Mouse (Mus musculus) layer of hippocampus, adult 9-11 months (tissue): ENCODE data around the gene Rims3.

Experiments
- DNase-seq: peaks from one replicate; pipeline ENCODE4 v3.0.0; 2022

Rims3 gene

GRCm38 (mm10) chr4:120855360-120856060 is 894 bp downstream of the Rims3 start:
- no peak for DNase-seq

- no peak for DNase-seq
Observed at GRCm38 (mm10) chr4:120856376-120856775, 1.8 kb downstream of the Rims3 start.

GRCm38 (mm10) chr4:120859865-120860264 is 5.2 kb downstream of the Rims3 start:
- DNase-seq = no peak

- no peak for DNase-seq
Observed at GRCm38 (mm10) chr4:120866211-120866610, 11.6 kb downstream of the Rims3 start.

GRCm38 (mm10) chr4:120868246-120868645 is 13.6 kb downstream of the Rims3 start:
- DNase-seq = no peak

GRCm38 (mm10) chr4:120868988-120869387 is 14.4 kb downstream of the Rims3 start:
- DNase-seq = no peak

GRCm38 (mm10) chr4:120870262-120870748 is 15.7 kb downstream of the Rims3 start:
- no peak for DNase-seq

GRCm38 (mm10) chr4:120875961-120876360 is 21.3 kb downstream of the Rims3 start:
- no peak for DNase-seq

GRCm38 (mm10) chr4:120878728-120879127 is 24.1 kb downstream of the Rims3 start:
- peak; percentile 34 for DNase-seq

- no peak for DNase-seq
Observed at GRCm38 (mm10) chr4:120879386-120879785, 24.8 kb downstream of the Rims3 start.

- DNase-seq = no peak
Observed at GRCm38 (mm10) chr4:120880731-120881432, 26.3 kb downstream of the Rims3 start.

GRCm38 (mm10) chr4:120882002-120882625 is 27.5 kb downstream of the Rims3 start:
- DNase-seq = peak; percentile 74

- DNase-seq = no peak
Observed at GRCm38 (mm10) chr4:120885208-120886120, 30.8 kb downstream of the Rims3 start.

- DNase-seq = no peak
Observed at GRCm38 (mm10) chr4:120886131-120886530, 31.5 kb downstream of the Rims3 start.

- DNase-seq = no peak
Observed at GRCm38 (mm10) chr4:120886811-120887210, 32.2 kb downstream of the Rims3 start.

GRCm38 (mm10) chr4:120887381-120888112 is 32.9 kb downstream of the Rims3 start:
- peak; percentile 30 for DNase-seq

GRCm38 (mm10) chr4:120888884-120889283 is 34.3 kb downstream of the Rims3 start:
- DNase-seq = no peak

- no peak for DNase-seq
Observed at GRCm38 (mm10) chr4:120890754-120891440, 36.3 kb downstream of the Rims3 start.

GRCm38 (mm10) chr4:120891960-120892359 is 37.3 kb downstream of the Rims3 start:
- DNase-seq = no peak

GRCm38 (mm10) chr4:120892516-120892915 is 37.9 kb downstream of the Rims3 start:
- no peak for DNase-seq

- no peak for DNase-seq
Observed at GRCm38 (mm10) chr4:120893656-120894401, 39.2 kb downstream of the Rims3 start.
